Mouse (Mus musculus): ENCODE measurements around the gene Dnajc9.

The Dnajc9 gene

GRCm38 (mm10) chr14:20388441-20389129 lies at the start of gene Dnajc9:
Dnajc9 (minus strand) TSS chr14:20388910.
- peak; percentile 95 to 97 for DNase-seq

DNA sequence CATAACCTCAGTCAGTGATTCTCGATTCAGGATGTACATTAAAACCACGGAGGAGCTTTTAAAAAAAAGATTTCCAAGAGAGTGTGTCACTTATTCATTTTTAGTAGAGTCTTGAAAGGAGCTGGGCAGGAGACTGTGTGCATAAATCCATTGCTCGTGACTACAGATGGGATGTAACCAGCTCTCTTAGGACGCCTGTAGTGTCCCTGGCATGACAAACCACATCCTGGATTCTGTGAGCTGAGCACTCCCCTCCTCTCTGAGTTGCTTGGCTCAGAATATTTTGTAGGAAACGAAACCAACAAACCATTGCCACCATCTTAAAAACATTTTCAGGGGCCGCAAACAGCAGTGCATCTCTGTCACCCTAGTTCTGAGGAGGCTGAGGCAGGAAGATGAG lies 48.3 kb upstream of the Dnajc9 start:
- no peak for DNase-seq

- no peak for DNase-seq
These were observed 43.7 kb upstream of the Dnajc9 start for GRCm38 (mm10) chr14:20432420-20432819.

GRCm38 (mm10) chr14:20431726-20432125 lies 43.0 kb upstream of the Dnajc9 start:
- no peak for DNase-seq

DNA sequence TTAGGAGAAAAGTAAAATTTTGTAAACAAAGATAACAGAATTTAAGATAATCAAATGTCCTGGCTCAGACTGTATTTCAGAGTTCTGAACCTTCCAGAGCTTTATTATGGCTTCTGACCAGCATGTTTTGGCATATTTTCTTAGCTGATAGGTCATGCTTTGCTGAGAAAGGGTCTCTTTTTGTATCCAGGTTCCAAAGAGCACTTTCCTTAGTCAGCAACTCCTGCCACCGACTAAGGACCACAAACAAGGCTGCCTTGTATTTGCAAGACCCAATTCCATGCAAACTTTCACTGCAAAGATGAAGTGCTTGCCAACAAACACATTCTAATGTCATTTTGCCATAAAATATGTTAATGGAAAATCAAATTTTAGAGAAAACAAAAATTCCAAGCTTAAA lies 41.1 kb upstream of the Dnajc9 start:
- no peak for DNase-seq

DNA sequence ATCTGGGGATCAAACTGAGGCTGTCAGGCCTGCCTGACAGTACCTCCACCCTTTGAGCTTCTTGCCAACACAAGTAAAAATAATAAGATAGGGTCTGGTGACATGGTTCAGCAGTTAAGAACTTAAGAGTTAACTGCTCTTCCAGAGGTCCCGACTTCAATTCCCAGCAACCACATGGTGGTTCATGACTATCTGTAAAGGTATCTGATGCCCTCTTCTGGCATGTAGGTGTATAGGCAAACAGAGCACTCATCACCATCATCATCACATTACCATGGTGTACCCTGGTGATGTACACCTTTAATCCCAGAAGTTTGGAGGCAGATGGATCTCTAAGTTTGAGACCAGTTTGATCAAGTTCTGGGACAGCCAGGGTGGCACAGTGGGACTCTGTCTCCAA lies 39.9 kb upstream of the Dnajc9 start:
- DNase-seq: no peak

- no peak for DNase-seq
These were observed 34.3 kb upstream of the Dnajc9 start for GRCm38 (mm10) chr14:20423046-20423445.

GRCm38 (mm10) chr14:20422257-20422656 lies 33.5 kb upstream of the Dnajc9 start:
- DNase-seq: no peak

- DNase-seq: peak; percentile 18 to 28
These were observed 11.4 kb upstream of the Dnajc9 start for GRCm38 (mm10) chr14:20400071-20400470.

GRCm38 (mm10) chr14:20398864-20399263 lies 10.2 kb upstream of the Dnajc9 start:
- no peak for DNase-seq

DNA sequence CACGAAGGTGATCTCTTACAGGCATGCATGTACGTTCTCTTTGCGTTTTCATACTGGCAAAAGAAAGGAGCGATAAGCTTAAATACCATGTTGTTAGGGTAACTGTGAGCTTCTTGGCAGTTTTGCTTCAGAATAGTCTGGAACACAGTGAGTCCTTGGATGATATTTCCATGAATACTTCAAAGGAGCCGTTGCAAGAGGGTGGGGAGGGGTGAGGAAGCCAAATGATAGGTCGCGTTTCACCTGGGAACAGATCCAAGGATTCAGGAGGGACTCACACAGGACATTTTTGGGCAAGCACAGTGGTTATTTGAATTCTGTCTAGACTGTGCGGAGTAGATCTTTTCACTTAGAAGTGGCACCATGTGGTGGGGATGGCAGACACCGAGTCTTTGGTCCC lies 8.5 kb upstream of the Dnajc9 start:
- DNase-seq: no peak

DNA sequence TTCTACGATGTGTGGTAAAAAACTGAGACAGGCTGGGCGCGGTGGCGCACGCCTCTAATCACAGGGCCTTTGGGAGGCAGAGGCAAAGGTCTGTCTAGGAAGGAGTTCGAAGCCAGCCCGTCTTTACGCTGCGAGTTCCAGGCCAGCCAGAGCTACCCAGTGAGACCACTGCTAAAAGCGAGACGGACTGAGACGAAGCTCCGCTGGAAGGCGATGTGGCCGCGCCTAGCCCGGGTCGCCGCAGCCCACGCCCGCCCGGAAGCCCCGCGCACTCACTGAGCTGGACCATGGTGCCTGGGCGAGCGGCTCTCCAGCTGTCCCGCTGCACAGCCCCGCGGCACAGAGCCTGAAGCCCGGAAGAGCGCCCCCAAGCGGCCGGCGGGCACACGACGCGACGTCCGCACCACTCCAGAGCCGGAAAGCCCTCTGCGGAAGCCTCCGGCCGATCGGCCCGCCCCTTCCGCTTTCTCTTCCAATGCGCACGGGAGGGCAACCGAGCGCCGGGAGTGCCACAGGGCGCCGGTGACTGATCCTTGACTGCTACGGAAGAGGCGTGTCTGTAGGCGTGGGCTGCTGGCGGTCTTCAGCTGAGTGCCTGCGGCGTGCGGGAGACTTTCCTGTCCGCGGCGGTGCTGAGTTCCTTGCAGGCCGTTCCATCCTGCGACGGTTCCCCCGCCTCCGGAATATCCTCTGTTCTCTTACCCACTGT lies 4.6 kb upstream of the Dnajc9 start, which contains the start of gene Mrps16:
Gene Mrps16, minus strand, starts transcription at position 430 of the 709 bp plus-strand sequence.
- DNase-seq: peak; percentile 91 to 95

- DNase-seq: no peak
These were observed 3.6 kb upstream of the Dnajc9 start for GRCm38 (mm10) chr14:20392326-20392725.

GRCm38 (mm10) chr14:20389446-20390079 lies 853 bp upstream of the Dnajc9 start:
- no peak for DNase-seq

DNA sequence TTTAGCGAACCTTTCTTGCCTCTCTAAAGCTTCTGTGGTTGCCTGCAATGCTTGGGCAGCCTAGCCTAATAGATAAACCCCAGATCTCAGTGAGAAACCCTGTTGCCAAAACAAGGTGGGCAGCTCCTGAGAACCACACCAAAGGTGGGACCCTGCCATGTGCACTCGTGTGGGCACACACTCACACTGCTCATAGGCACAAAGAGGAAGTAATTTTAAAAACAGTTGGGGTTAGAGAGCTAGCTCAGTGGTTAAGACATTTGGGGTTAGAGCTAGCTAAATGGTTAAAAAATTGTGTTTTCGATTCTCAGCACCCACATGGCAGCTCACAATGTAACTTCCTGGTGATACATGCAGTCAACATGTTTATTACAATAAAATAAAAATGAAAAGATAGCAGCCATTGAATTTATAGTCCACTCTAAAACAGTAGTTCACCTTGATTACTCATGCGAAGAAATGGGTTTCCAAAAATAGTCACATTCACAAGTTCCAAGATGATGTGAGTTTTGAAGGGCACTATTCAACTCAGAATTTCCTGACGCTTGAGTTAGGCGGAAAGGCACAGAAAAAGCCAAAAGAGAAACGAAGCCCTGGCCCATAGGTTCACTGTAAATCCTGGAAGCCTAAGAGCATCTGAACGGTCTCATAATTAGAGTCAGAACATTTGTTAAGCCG lies 8.8 kb downstream of the Dnajc9 start:
- no peak for DNase-seq

- DNase-seq: no peak
These were observed 9.5 kb downstream of the Dnajc9 start for GRCm38 (mm10) chr14:20379087-20379640.

DNA sequence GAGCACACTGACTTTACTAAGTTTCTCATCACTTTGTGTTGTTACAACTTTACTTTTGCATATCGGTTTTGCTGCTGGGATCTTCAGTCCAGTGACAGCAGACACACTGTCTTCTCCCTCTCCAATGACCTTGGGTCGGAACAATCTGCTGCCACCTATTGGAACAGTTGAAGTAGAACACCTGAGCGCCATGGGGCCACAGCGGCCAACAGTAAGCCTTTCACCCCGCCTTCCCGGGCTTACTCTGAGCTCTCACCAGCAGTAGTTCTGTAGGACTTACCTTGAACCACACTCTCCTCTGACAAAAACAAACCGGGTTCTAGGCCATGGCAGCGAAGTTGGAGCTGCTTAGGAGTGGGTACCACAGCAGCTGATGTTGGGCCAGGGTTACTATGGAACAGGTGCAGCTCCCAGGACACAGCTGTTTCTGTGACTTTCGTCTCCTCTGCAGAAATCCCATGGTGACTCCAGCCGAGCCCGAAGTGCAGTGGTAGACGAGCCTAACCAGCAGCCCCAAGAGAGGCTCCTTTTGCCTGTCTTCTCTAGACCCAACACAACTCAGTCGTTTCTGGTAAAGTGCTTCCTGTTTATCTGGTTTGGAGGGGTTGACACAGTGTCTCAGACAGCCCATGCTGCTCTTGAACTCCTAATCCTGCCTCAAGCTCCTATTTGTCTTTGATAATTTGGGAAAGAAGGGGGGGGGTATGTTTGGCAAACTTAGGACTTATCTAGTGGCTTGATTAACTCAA lies 10.2 kb downstream of the Dnajc9 start:
- DNase-seq: peak; percentile 36 to 40

DNA sequence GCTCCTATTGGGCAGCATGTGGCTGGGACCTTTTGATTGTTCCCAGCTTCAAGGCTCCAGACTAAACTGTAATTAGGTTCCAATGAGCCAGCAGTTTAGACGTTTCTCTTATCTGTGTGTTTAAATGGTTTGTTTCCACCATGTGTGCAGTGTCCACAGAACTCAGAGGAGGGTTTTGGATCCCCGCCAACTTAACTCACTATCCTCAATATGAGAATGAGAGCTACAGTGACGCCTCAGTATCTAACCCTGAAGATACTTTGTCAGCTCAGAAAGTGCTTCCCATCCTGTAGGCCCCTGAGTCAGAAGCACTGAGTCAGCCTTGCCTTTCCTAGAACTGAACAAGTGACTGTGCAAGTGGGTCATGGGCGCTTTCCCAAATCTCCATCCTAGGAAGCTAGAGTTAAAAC lies 11.6 kb downstream of the Dnajc9 start:
- DNase-seq: no peak

DNA sequence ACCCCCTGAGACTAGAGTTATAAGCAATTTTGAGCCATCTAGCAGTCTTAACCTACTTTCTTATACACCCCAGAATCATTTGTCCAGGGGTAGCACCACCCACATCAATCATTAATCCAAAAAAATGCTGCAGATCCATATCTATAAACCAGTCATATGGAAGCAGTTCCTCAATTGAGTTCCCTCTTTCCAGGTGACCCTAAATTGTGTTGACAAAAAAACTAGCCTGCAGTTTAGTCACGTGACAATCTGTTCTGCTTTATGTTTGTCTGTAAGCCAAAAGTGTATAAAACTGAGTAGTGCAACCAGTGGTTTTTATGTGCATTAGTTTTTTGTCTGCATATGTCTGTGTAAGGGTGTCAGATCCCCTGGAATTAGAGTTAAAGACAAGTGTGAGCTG lies 16.9 kb downstream of the Dnajc9 start:
- DNase-seq: no peak

DNA sequence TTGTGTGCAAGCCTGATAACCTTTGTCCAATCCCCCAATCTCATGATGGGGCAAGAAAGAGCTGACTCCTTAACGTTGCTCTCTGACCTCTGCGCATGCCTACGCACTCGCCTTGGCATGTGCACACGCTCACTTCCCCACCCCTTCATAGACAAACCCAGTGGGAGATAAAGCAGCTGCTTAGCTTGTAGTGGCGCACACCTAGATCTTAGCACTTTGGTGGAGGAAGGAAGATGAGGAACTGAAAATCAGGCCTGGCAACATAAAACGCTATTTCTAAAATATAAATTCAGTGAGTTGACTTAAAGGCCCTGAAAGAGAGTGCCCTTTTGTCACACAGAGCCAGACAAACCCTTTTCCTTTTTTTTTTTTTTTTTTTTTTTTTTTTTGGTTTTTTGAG lies 17.9 kb downstream of the Dnajc9 start:
- no peak for DNase-seq

GRCm38 (mm10) chr14:20368271-20368670 lies 20.4 kb downstream of the Dnajc9 start:
- no peak for DNase-seq

- no peak for DNase-seq
These were observed 25.5 kb downstream of the Dnajc9 start for GRCm38 (mm10) chr14:20363230-20363629.
